Mouse (Mus musculus): ENCODE results near the gene Uts2r. TPM values are rescaled to one million over a fixed set of nuclear protein-coding genes. Genes with fewer than 3 reads are reported as not detected.

The Uts2r gene
- polyA plus RNA-seq, 1 experiment from 2014 or later, result 0.09 TPM

- no peak overlapping the region for H3K27ac ChIP-seq (ENCODE audit: low read length)
- WGBS, result 16% methylated on average over 2 of the region's 2 CpGs
- ATAC-seq (ENCODE audit: low FRiP score, low TSS enrichment), result no peak
These were observed 38.6 kb downstream of the Uts2r start for GRCm38 (mm10) chr11:121198622-121199021.

GRCm38 (mm10) chr11:121199851-121200250 lies 39.8 kb downstream of the Uts2r start:
- Histone ChIP-seq H3K9ac (replicated peaks; ENCODE audit: low read length) (no peak overlapping the region), H3K4me3 (ENCODE audit: low read length) (no peak overlapping the region), H3K4me1 (ENCODE audit: insufficient read depth, low read length) (peaks cover 7% of the 10 kb centered on the region; the same call in 1 of the 2 replicates), H3K27me3 (ENCODE audit: insufficient read depth, low read length) (no peaks in the 10 kb centered on the region), H3K9me3 (ENCODE audit: low read length) (no peaks in the 10 kb centered on the region), H3K27ac (ENCODE audit: low read length) (no peak overlapping the region), H3K36me3 (ENCODE audit: insufficient read depth, low read length) (no peaks in the 10 kb centered on the region; the same call in 1 of the 2 replicates), H3K4me2 (replicated peaks; ENCODE audit: low read depth, low read length) (no peak overlapping the region)
- WGBS, result 83% methylated on average over 4 of the region's 4 CpGs
- ATAC-seq (ENCODE audit: low FRiP score, low TSS enrichment), result no peak

More at GRCm38 (mm10) chr11:121198622-121199021, 38.6 kb downstream of the Uts2r start:
- Histone ChIP-seq H3K9ac (replicated peaks; ENCODE audit: low read length) (no peak overlapping the region), H3K36me3 (ENCODE audit: insufficient read depth, low read length) (no peaks in the 10 kb centered on the region; the same call in 1 of the 2 replicates), H3K4me2 (replicated peaks; ENCODE audit: low read depth, low read length) (no peak overlapping the region), H3K4me3 (ENCODE audit: low read length) (no peak overlapping the region), H3K9me3 (ENCODE audit: low read length) (no peaks in the 10 kb centered on the region), H3K27me3 (ENCODE audit: insufficient read depth, low read length) (no peaks in the 10 kb centered on the region), H3K4me1 (ENCODE audit: insufficient read depth, low read length) (peaks cover 4% of the 10 kb centered on the region; the same call in 1 of the 2 replicates)

GRCm38 (mm10) chr11:121200781-121201180 lies 40.7 kb downstream of the Uts2r start:
- Histone ChIP-seq H3K9ac (replicated peaks; ENCODE audit: low read length) (no peak overlapping the region), H3K36me3 (ENCODE audit: insufficient read depth, low read length) (no peaks in the 10 kb centered on the region; the same call in 1 of the 2 replicates), H3K4me1 (ENCODE audit: insufficient read depth, low read length) (peaks cover 7% of the 10 kb centered on the region; the same call in 1 of the 2 replicates), H3K27ac (ENCODE audit: low read length) (no peak overlapping the region), H3K4me3 (ENCODE audit: low read length) (no peak overlapping the region), H3K27me3 (ENCODE audit: insufficient read depth, low read length) (no peaks in the 10 kb centered on the region), H3K9me3 (ENCODE audit: low read length) (no peaks in the 10 kb centered on the region), H3K4me2 (replicated peaks; ENCODE audit: low read depth, low read length) (no peak overlapping the region)
- 89% methylated on average over 6 of the region's 6 CpGs for WGBS
- no peak for ATAC-seq (ENCODE audit: low FRiP score, low TSS enrichment)

GRCm38 (mm10) chr11:121201436-121202198 lies 41.5 kb downstream of the Uts2r start:
- 47% methylated on average over 11 of the region's 11 CpGs for WGBS
- H3K36me3 ChIP-seq (ENCODE audit: insufficient read depth, low read length), result no peaks in the 10 kb centered on the region
- ATAC-seq (ENCODE audit: low FRiP score, low TSS enrichment), result no peak
- H3K27me3 ChIP-seq (ENCODE audit: insufficient read depth, low read length), result no peaks in the 10 kb centered on the region
- no peaks in the 10 kb centered on the region for H3K9me3 ChIP-seq (ENCODE audit: low read length)
- no peak overlapping the region for H3K27ac ChIP-seq (ENCODE audit: low read length)
- no peak overlapping the region for H3K9ac ChIP-seq (replicated peaks; ENCODE audit: low read length)
- H3K4me2 ChIP-seq (replicated peaks; ENCODE audit: low read depth, low read length), result no peak overlapping the region
- H3K4me1 ChIP-seq (ENCODE audit: insufficient read depth, low read length), result peaks cover 7% of the 10 kb centered on the region; the same call in 1 of the 2 replicates
- no peak overlapping the region for H3K4me3 ChIP-seq (ENCODE audit: low read length)

DNA sequence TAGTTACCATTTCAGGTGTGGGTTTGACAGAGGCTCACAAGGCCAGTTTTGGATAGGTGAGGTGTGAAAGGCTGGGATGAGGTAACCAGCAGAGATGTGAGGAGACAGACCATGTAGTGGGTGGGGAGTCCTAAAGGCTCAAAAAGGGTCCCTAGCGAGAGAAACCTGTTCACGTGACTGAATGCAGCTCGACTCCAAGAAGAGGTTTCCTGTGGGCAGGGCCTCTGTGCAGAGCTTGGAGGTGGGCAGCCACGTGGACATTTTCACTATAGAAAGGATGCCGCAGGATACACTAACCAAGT lies 43.7 kb downstream of the Uts2r start:
- H3K27me3 ChIP-seq (ENCODE audit: insufficient read depth, low read length), result no peaks in the 10 kb centered on the region
- 0% methylated on average over 5 of the region's 5 CpGs for WGBS
- H3K4me1 ChIP-seq (ENCODE audit: insufficient read depth, low read length), result peaks cover 7% of the 10 kb centered on the region; the same call in 1 of the 2 replicates
- H3K4me3 ChIP-seq (ENCODE audit: low read length), result peak overlapping the region; percentile 86
- H3K9me3 ChIP-seq (ENCODE audit: low read length), result no peaks in the 10 kb centered on the region
- peak overlapping the region; percentile 86 for H3K4me2 ChIP-seq (replicated peaks; ENCODE audit: low read depth, low read length)
- peaks cover 7% of the 10 kb centered on the region; the same call in 1 of the 2 replicates for H3K36me3 ChIP-seq (ENCODE audit: insufficient read depth, low read length)
- no peak overlapping the region for H3K27ac ChIP-seq (ENCODE audit: low read length)
- peak overlapping the region; percentile 23; the same call in 1 of the 2 replicates for H3K9ac ChIP-seq (replicated peaks; ENCODE audit: low read length)
- no peak for ATAC-seq (ENCODE audit: low FRiP score, low TSS enrichment)

GRCm38 (mm10) chr11:121204161-121205006 lies 44.3 kb downstream of the Uts2r start, which contains the start of the genes Hexdc and Ogfod3:
Hexdc (plus strand) TSS chr11:121204433.
Ogfod3 (minus strand) TSS chr11:121204711.
- peak within 1 kb of the TSS; percentile 86 for H3K4me3 ChIP-seq (ENCODE audit: low read length)
- no peaks in the 10 kb centered on the region for H3K9me3 ChIP-seq (ENCODE audit: low read length)
- WGBS, result under 1% methylated on average over 69 of the region's 70 CpGs
- no peaks in the 10 kb centered on the region for H3K27me3 ChIP-seq (ENCODE audit: insufficient read depth, low read length)
- peak within 1 kb of the TSS; percentile 88 for H3K27ac ChIP-seq (ENCODE audit: low read length)
- H3K36me3 ChIP-seq (ENCODE audit: insufficient read depth, low read length), result peaks cover 10% of the 10 kb centered on the region; the same call in 1 of the 2 replicates
- H3K4me2 ChIP-seq (replicated peaks; ENCODE audit: low read depth, low read length), result peak within 1 kb of the TSS; percentile 86
- H3K9ac ChIP-seq (replicated peaks; ENCODE audit: low read length), result peak within 1 kb of the TSS; percentile 80
- peak; percentile 99 for ATAC-seq (ENCODE audit: low FRiP score, low TSS enrichment)
- H3K4me1 ChIP-seq (ENCODE audit: insufficient read depth, low read length), result peaks cover 7% of the 10 kb centered on the region; the same call in 1 of the 2 replicates

Other genes starting within 250 kb of the Uts2r start
- 8.6 and 9.2 TPM in 2 replicates for gene Ccdc57, start 227.4 kb upstream of the Uts2r start, polyA plus RNA-seq (2015; fragmentation: Nextera tagmentation; extraction: Ambion mirVana)
- gene Slc16a3, start 211.8 kb upstream of the Uts2r start, polyA plus RNA-seq (2015; fragmentation: Nextera tagmentation; extraction: Ambion mirVana), result 63.5 and 66.4 TPM in 2 replicates
- gene Csnk1d, start 168.9 kb upstream of the Uts2r start, polyA plus RNA-seq (2015; fragmentation: Nextera tagmentation; extraction: Ambion mirVana), result 150 and 154 TPM in 2 replicates
- gene Cd7, start 120.9 kb upstream of the Uts2r start, polyA plus RNA-seq (2015; fragmentation: Nextera tagmentation; extraction: Ambion mirVana), result 0.97 TPM in 1 of 2 replicates, not detected in the other
- gene Sectm1b, start 96.7 kb upstream of the Uts2r start, polyA plus RNA-seq (2015; fragmentation: Nextera tagmentation; extraction: Ambion mirVana), result 0.10 and 0.21 TPM in 2 replicates
- 0.41 TPM in 1 of 2 replicates, not detected in the other for gene Sectm1a, start 79.1 kb upstream of the Uts2r start, polyA plus RNA-seq (2015; fragmentation: Nextera tagmentation; extraction: Ambion mirVana)
- gene Tex19.2, start 41.6 kb upstream of the Uts2r start, polyA plus RNA-seq (2015; fragmentation: Nextera tagmentation; extraction: Ambion mirVana), result not detected in 2 replicates
- 0.10 and 0.20 TPM in 2 replicates for gene Tex19.1, start 14.1 kb upstream of the Uts2r start, polyA plus RNA-seq (2015; fragmentation: Nextera tagmentation; extraction: Ambion mirVana)
- gene Hexdc, start 44.2 kb downstream of the Uts2r start, polyA plus RNA-seq (2015; fragmentation: Nextera tagmentation; extraction: Ambion mirVana), result 11.3 and 11.8 TPM in 2 replicates
- gene Ogfod3, start 44.4 kb downstream of the Uts2r start, polyA plus RNA-seq (2015; fragmentation: Nextera tagmentation; extraction: Ambion mirVana), result 30.8 and 39.7 TPM in 2 replicates
- 40.4 and 41.0 TPM in 2 replicates for gene Cybc1, start 69.1 kb downstream of the Uts2r start, polyA plus RNA-seq (2015; fragmentation: Nextera tagmentation; extraction: Ambion mirVana)
- gene Narf, start 77.0 kb downstream of the Uts2r start, polyA plus RNA-seq (2015; fragmentation: Nextera tagmentation; extraction: Ambion mirVana), result 70.9 and 76.0 TPM in 2 replicates
- 7.1 and 8.8 TPM in 2 replicates for gene Foxk2, start 99.7 kb downstream of the Uts2r start, polyA plus RNA-seq (2015; fragmentation: Nextera tagmentation; extraction: Ambion mirVana)
- 105 and 107 TPM in 2 replicates for gene Wdr45b, start 194.2 kb downstream of the Uts2r start, polyA plus RNA-seq (2015; fragmentation: Nextera tagmentation; extraction: Ambion mirVana)
- gene Rab40b, start 228.0 kb downstream of the Uts2r start, polyA plus RNA-seq (2015; fragmentation: Nextera tagmentation; extraction: Ambion mirVana), result 5.6 and 5.7 TPM in 2 replicates

Data from kidney, embryonic 16.5 days (tissue).